Mouse (Mus musculus): ENCODE data around the gene Mcu.

Gene Mcu

DNA sequence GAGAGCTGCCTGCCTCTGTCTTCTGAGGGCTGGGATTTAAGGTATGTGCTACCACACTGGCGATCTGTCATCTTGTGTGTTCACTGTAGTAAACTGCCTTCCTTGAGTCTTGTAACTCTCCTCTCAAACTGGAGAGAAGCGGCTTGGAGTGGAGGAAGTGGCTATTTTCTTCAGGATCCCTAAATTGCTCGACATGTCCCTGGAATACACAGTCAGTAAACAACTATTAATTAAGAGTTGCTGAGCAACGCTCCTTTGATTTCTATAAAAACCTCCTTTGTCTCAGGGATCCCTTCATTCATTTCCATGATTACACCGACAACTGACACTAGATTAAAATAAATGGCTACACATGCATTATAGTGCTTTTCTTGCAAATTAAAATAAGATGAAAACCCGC is 78.4 kb downstream of the Mcu start:
- in situ Hi-C loops (cut with MseI, MboI): no loop called here

DNA sequence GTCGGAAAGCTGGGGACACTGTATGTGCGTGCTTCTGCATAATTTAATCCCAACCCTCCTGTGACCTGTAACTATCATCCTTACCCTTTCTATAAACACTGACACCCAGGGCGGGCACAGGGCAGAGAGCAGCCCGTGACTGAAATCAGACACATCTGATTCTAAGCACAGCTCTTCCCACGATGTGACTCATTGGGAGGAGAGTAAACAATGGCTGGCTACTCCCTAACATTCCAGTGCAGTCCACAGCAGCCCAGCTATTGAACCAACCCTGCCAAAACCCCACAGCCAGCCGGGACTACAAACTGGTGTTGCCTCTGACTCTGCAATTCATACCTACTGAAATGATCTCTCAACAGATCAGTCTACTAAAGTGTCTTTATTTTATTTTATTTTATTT is 78.9 kb downstream of the Mcu start:
- in situ Hi-C loops (cut with MseI, MboI): no loop called here

DNA sequence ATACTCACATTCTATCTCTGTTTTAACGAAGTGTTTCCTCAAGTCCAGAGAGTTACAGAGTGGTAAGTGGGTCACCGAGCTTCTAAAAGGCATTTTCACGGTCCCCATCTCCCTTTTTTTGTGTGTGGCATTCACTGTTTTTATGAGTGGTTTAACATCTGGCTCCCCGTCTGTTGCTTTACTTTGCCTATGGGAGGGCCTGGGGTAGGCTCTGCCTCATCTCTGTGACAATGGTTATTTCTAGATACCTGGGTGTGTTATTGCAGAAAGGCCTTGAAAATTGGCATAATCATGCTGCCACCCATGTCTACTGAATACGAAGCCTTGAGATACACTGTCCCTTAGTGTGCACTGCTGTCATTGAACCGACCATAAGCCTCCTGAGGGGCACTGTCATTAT is 84.2 kb downstream of the Mcu start:
- in situ Hi-C loops (cut with MseI, MboI): no loop called here

DNA sequence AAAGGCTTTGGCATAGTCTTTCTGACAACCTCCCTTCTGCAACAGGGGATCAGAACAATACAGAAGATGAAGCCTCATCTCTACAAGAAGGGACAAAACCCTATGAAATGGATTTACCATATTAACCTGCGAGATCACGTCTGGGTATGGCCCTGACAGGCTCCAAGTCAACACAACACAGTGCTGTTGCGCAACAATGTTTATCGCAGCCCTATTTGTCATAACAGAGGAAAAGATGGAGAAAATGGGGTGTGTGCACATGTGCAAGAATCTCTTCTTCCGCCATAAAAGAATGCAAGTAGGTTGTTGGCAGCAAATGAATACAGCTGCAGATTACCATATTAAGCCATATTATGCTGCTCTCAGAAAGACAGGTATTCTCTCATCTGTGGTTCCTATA is 88.7 kb downstream of the Mcu start:
- in situ Hi-C loops (cut with MseI, MboI): no loop called here

DNA sequence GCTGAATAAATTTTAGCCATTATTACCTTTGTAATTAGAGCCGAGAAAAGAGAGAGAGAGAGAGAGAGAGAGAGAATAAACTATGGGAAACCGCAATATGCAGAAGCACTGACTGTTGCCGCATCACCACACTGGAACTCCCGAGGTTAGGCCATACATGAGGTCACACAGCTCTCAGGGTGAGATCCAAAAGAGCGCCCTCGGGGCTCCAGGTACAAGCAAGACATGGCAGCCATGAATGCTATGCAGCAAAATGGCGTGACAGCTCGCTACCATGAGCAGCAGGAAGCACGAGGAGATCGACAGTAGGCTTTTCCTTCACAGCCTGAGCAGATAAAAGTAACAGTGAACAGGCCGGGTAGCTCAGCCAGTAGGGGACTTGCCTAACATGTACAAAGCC is 89.2 kb downstream of the Mcu start:
- in situ Hi-C loops (cut with MseI, MboI): no loop called here

DNA sequence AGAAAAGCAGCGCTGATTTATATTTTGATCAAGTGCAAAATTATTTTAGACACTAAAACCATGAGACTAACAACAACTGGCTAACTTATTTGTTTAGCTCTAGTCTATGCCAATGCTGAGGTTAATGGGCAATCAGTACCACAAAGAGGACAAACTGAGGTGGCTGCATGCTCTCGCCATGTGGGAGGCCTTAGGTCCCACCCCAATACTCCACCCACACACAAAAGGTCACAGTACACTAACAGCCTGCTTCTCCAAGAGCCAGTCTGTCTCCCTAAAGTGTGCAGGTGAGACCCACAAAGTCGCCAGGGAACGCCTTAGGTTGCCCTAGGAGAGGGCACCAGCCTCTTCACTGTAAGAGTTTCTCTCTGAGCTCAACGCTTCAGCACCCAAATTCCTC is 91.8 kb downstream of the Mcu start:
- in situ Hi-C loops (cut with MseI, MboI): no loop called here

DNA sequence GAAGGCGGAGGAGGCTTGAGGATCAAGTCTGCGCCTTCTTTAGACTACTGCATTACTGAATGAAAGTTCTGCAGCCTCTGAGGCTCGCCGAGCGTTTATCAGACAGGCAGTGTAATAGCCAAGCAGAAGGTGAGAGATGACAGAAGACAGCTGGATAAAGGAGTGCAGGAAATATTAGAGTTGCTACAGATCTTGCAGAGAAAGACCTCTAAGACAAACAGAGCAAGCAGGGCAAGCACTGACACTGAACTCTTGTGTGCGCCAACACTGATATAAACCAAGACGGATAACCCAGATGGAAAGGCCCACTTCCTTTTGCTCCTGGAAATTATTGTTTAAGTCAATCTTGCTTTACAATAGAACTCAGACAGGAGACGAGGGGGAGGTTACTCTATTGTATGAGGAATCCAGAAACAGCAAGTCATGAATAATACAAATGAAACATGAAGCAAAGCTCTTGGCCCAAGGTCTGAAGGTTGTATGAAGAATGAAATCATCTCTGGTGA is 92.6 kb downstream of the Mcu start:
- in situ Hi-C loops (cut with MseI, MboI): no loop called here

DNA sequence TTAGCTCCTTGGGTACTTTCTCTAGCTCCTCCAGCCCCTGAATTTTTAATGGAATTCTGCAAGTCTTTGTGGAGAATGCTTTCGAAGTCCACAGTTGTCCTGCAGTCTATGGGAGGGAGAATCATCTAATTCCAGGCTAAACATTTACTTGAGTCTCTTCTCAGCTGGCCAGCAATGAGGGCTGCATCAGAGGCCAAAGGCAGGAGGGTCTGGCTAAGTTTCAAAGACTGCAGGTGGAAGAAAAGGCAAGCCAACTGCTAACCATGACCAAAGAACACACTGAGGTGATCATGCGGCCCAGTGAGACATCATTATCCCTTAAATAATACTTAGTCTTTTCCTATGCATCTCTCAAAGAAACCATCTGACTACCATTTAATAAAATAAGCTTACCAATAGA is 95.8 kb downstream of the Mcu start:
- in situ Hi-C loops (cut with MseI, MboI): no loop called here

DNA sequence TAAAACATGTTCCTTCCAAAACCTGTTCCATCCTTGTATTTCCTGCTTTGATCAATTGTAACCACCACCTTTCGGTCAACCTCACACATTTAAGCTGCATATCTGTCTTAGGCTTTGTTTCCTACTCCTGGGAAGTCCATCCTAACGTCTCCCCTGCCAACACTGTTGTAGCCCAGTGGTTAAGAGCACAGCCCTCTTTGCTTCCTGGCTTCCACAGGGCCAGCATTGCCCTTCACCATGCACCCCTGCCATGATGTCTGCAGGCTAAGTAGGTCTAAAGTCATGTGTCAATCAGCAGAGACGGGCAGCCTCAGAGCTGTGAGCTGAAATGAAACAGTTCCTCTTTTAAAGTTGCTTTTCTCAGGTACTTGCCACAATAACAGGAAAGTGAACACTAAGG is 97.1 kb downstream of the Mcu start:
- in situ Hi-C loops (cut with MseI, MboI): no loop called here

DNA sequence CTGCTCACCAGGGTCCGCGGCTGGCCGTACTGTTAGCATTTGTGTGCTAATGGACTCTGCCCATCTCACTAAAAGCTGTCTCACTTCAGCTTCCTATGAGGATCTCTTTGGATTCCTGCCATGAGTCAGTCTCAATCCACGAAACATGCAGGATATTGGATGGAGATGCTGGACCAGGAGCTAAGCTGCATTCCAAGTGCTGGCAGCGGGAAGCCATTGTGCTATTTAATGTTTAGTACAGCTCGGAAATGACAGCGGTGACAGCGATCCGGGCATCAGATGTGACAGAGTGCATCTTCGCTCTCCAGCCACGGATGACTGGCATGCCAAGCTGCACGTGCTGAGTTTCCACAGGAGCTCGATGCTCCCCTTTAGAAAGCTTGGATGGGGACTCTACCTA is 99.3 kb downstream of the Mcu start:
- in situ Hi-C loops (cut with MseI, MboI): no loop called here

DNA sequence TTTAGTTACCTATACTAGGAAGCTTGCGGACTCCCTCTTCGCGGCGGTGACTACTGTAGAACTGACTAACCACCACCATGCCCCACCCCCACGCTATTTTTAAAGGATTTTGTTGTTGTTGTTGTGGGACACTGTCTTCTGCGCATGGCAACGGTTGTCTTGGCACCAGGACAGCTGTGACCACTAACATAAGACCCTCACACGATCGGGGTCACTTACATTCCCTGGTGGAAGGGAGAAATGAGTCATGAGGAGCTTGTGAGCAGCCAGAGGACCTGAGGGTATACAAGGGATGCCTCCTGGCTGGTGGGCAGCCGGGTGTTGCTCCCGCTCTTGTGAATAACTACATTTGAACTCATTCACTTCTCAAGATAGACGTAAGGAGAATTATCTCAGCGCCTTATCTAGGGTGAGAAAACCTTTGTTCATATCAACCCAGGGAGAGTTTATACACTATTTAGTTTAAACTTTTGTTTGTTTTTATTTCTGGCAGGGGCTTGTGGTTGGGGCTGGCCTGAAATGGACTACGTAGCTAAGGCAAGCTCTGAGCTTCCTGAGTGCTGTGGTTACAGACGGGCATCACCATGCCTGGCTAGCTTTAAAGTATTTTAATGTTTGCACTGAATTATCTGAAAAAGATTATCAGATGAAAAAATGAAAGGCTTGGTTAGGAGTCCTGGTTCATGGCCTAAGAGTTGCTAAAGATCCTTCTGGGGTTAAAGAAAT is 101.6 kb downstream of the Mcu start:
- in situ Hi-C loops (cut with MseI, MboI): no loop called here

DNA sequence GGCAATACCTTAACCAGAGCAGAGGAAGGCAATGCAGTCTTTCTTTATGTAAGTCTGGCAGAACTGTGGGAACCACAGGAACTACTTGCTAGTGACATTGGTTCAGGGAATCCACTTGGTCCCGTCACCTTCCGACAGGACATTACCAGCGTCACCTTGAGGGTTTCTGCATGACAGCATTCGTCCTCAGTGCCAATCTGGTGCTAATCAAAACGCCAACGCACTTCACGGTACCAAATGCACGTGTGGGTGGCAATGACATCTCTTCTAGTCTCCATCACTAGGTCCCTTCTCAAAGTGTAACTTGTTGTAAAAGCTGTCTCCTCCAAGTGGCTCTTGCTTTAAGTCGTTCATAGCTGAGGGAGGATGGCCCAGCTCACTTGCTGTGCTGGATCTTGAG is 104.3 kb downstream of the Mcu start:
- in situ Hi-C loops (cut with MseI, MboI): no loop called here

DNA sequence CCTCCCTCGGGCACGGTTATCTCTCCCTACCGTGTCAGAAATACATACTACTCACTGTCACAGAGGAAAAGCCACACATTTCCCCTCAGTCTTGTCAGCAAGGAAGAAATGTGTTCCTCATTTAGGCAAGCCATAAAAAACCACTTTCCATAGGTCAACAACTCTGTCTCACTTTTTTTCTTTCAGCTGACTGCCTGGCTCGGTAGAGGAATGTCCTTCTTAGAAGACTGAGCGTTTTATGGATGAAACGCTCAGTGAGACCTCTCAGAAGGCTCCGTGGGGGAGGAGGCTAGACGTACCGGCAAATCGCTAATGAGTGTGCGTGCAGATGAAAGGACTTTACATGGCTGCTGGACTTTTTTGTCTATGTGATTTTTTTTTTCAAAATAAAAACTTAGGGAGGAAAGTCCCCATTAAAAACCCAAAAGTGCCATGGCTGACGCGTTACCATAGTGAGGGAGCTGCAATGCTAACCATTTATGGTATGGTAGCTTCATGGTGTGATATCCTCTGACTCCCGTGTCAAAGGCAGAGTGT is 105.0 kb downstream of the Mcu start:
- in situ Hi-C loops (cut with MseI, MboI): no loop called here

DNA sequence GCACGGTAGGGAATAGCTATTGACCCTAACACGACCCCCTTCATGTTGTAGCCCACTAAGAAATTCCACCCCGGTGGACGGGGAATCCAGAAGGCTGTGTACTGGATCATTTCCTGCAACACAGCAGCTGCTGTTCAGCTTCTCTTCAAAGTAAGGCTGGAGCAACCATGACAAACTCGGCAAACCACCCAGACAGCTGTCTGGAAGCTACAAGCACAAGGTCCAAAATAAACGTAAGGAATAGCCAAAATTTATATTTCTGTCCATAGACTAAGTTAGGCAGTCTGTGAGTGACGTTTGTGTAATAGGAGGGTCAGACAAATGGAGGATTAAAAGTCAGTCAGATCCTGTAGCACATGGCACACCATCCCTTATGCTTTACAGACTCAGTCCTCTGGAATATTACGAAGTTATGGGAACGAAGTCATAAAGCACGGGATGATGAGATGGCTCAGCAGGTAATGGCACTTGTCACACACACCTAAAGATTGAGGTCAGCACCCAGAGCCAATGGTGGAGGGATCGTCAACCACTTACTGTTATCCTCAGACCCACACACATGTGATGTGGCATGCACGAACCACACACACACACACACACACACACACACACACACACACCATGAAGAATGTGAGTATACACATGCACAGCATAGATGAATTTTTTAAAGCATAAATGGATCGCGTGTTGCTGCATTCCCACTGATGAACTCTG is 105.6 kb downstream of the Mcu start:
- in situ Hi-C loops (cut with MseI, MboI): no loop called here

DNA sequence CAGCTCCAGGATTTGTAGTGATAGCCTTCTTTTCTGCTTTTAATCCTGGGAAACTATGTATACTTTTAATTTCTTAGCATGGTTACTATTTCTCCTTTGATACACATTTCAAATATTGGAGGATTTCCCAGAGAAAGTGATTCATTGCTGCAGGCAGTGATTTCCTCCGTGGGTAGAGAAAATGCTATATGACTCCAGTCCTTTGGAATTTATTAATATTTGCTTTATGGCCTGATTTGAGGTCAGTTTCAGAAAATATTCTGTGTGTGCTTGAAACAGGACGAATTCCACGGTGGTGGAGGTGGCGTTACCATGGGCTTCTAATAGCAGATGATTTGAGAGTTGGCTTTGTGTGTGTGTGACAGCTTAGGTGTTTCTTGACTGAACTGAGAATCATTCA is 107.3 kb downstream of the Mcu start:
- in situ Hi-C loops (cut with MseI, MboI): no loop called here

DNA sequence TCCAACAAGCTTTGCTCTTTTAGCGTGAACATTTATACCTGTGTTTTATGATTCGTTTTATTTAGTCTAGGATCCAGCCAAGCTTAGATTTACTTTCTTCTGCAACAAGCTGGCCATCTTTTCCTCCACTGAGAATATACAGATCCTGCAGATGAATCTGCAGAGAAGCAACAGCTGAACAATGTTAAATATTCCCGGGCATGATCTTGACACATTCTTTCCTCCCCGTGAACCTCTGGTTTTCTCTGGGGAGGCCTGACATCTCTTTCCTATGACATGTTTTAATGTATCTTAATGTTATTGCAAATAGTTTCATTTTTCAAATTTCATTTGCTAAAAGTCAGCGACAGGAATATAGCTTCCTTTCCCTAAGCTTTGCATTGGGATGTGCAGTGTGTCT is 109.8 kb downstream of the Mcu start:
- in situ Hi-C loops (cut with MseI, MboI): no loop called here

DNA sequence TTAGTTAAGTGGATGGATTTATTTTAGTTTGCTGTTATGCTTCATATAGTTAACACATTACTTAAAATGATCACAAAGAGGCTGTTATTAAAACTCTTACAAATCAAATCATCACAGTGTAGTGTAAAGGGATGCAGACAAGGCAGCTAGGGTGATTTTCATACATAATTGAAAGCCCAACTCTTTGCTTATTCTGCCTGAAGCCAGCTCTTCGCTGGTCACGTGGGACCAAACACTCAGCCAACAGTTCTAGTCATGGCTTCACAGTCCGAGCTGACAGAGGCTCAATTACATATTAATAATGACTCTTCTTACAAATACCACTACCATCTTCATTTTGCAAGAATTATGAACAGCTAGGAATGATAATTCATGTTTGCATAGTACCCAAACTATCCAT is 112.2 kb downstream of the Mcu start:
- in situ Hi-C loops (cut with MseI, MboI): no loop called here

DNA sequence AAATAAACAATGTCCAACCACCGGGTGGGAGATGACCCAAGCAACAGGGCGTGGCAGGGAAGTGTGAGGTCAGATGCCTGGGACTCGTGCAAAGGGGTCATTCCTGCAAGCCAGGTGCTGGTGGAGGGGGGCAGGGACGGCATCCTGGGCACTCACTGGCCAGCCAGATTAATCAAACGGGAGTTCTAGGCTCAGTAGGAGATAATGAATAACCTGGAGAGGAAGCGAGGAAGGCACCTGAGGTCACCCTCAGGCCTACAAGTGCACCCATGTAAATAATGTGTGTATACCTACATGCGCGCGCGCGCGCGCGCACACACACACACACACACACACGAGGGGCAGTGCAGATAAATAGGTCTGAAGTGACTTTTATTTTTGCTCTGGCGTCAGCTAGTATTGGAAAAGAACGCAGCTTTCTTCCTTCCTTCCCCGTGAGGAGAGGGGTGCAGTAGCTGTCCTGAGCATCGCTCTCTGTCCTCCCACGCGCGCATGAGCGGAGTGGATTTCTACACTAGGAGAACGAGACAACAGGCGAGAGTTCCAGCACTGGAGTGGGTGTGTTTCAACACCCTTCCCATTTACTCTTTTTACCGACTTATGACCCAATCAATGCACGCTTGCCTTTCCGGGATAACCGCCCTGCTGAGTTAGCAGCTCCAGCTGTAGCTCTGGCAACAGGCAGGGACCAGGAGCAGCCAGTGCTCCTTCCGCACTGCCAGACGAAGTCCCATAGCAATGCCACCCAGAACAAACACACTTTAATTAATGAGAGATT is 112.9 kb downstream of the Mcu start:
- in situ Hi-C loops (cut with MseI, MboI): no loop called here

DNA sequence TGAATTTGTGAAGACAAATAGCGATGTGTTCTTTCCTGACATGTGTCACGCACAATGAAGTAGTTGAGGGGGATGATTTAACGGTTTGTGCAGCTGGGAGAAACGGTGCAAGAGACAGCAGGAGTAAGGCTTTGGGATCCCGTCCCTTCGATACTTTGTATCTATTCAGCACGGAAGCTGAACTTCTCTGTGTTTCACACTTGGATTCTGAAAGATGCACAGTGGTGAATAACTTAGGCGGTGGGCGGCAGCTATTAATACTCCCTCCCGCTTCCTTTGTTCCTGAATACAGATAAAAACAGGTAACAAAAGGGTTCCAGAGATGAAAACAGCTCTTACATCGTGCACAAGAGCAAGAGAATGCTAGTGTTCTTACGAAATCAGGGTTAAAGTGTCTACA is 114.1 kb downstream of the Mcu start:
- in situ Hi-C loops (cut with MseI, MboI): no loop called here

DNA sequence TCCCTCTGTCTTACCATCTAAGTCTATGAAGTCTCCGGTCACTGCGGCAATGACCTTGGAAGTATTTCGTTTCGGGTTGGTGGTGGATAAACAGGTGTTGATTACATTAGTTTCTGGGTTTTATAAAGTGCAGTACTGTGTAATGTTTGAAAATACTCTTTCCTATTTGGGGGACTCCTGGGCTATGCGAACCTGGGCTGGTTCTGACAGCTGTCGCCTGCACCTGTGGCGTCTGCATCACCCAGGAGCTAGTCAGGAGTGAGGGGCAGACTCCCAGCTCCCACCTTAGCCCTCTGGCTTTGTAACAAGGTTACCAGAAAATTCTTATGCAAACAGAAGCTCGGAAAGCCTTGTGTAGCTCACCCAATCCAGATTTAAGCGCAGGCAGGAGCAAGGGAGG is 114.7 kb downstream of the Mcu start:
- in situ Hi-C loops (cut with MseI, MboI): no loop called here

DNA sequence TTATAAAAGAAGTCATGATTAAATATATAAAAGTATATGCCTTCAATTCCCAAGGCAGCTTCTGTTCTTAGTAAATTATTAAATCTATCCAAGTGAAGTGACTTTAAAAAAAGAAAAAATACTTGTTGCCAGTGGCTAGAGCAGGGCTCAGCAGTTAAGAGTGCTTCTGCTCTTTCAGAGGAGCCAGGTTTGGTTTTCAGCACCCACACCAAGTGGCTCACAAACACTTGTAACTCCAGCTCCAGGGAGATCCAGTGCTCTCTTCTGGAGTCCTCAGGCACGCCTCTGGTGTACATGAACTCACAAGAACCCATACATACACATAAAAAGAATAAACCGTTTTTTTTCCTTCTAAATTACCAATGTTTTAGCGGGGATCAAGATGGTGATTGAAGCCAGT is 116.3 kb downstream of the Mcu start:
- in situ Hi-C loops (cut with MseI, MboI): no loop called here

DNA sequence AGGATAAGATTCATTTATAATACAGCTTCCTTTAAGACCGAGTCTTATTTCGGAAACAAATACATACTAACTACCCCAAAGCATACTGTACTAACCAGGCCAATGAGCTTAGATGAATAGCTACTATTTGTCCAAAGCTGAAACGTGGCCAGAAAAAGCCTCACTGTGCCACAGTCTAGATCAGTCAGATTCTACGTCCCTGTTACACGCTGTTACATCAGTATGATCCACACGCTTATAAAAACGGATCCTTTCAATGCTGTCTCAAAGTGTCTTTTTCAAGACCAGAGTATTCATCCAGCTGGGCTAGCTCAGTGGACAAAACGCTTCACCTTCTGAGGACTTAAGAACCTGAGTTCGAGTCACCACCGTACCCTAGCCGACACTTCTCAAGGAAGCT is 119.5 kb downstream of the Mcu start:
- in situ Hi-C loops (cut with MseI, MboI): no loop called here
